Mouse (Mus musculus) right cerebral cortex, postnatal 14 days (tissue): ENCODE data around the gene Hspbap1.
A peak's percentile ranks its signal among the peaks of the same experiment; 100 is the strongest.

Experiments
- DNase-seq: peaks from one replicate; pipeline ENCODE4 v3.0.0; 2022

The Hspbap1 gene

GRCm38 (mm10) chr16:35806973-35807662 is 36.9 kb downstream of the Hspbap1 start:
- no peak for DNase-seq

- no peak for DNase-seq
Observed at GRCm38 (mm10) chr16:35807663-35807992, 37.5 kb downstream of the Hspbap1 start.

- no peak for DNase-seq
Observed at GRCm38 (mm10) chr16:35808838-35809237, 38.7 kb downstream of the Hspbap1 start.

GRCm38 (mm10) chr16:35813119-35813518 is 42.9 kb downstream of the Hspbap1 start:
- DNase-seq = no peak

GRCm38 (mm10) chr16:35817255-35818089 is 47.3 kb downstream of the Hspbap1 start:
- DNase-seq = peak; percentile 76

GRCm38 (mm10) chr16:35829999-35830398 is 59.8 kb downstream of the Hspbap1 start:
- DNase-seq = no peak

- no peak for DNase-seq
Observed at GRCm38 (mm10) chr16:35832926-35833325, 62.8 kb downstream of the Hspbap1 start.

GRCm38 (mm10) chr16:35834653-35835052 is 64.5 kb downstream of the Hspbap1 start:
- no peak for DNase-seq

GRCm38 (mm10) chr16:35839680-35840079 is 69.5 kb downstream of the Hspbap1 start:
- DNase-seq = no peak

GRCm38 (mm10) chr16:35847138-35847537 is 77.0 kb downstream of the Hspbap1 start:
- no peak for DNase-seq

- DNase-seq = no peak
Observed at GRCm38 (mm10) chr16:35855846-35856245, 85.7 kb downstream of the Hspbap1 start.

- no peak for DNase-seq
Observed at GRCm38 (mm10) chr16:35856766-35857165, 86.6 kb downstream of the Hspbap1 start.

- no peak for DNase-seq
Observed at GRCm38 (mm10) chr16:35860236-35860635, 90.1 kb downstream of the Hspbap1 start.

- no peak for DNase-seq
Observed at GRCm38 (mm10) chr16:35862057-35862456, 91.9 kb downstream of the Hspbap1 start.

GRCm38 (mm10) chr16:35867726-35868125 is 97.6 kb downstream of the Hspbap1 start:
- no peak for DNase-seq

GRCm38 (mm10) chr16:35869126-35869525 is 99.0 kb downstream of the Hspbap1 start:
- no peak for DNase-seq

- no peak for DNase-seq
Observed at GRCm38 (mm10) chr16:35869656-35870055, 99.5 kb downstream of the Hspbap1 start.

- DNase-seq = peak; percentile 15
Observed at GRCm38 (mm10) chr16:35870581-35871047, 100.4 kb downstream of the Hspbap1 start.

- DNase-seq = no peak
Observed at GRCm38 (mm10) chr16:35871048-35871851, 101.1 kb downstream of the Hspbap1 start, which contains the start of gene Parp14. Parp14 (minus strand) TSS chr16:35871544.

GRCm38 (mm10) chr16:35871898-35872297 is 101.7 kb downstream of the Hspbap1 start:
- DNase-seq = no peak

- DNase-seq = no peak
Observed at GRCm38 (mm10) chr16:35872410-35873006, 102.3 kb downstream of the Hspbap1 start.

- peak; percentile 51 for DNase-seq
Observed at GRCm38 (mm10) chr16:35874416-35874815, 104.2 kb downstream of the Hspbap1 start.
